Mouse (Mus musculus): ENCODE results near the gene Slc35f5.

DNA sequence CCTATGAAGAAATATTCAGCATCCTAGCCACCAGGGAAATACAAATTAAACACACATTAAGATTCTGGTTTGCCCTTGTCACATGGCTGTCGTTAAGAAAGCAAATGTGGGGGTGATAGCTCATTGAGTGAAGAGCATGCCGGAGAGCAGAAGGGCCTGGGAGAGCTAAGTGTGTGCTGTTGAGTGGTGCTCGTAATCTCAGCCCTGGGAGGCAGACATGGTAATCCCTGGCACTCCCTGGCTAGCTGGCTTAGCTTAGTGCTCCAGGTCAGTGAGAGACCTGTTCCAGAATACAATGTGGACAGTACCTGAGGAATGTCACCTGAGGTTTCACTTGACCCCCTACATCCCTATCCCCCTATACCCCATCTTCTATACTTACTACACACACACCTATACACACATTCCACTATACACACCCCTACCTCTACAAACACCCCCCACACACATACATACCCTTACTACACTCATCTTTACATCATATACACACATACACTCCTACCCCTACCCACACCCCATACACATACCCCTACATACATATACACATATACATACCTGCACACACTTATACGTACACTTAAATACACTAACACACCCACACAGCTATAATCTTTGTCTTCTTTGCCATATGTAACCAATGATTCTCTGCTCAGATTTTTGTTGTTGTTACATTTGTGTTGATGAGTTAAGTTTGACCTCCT lies 64.1 kb downstream of the Slc35f5 start:
- TF ChIP-seq CTCF (IDR thresholded peaks at IDR 0.05; ENCODE audit: insufficient read depth, low read length) (no peak), POLR2A (IDR thresholded peaks at IDR 0.05; ENCODE audit: borderline replicate concordance, extremely low read depth, low read depth, low read length) (no peak)

Measured in lung, adult 2 months (tissue).